Mouse (Mus musculus): Measurements from ENCODE around the gene Suco. TPM values are rescaled to one million over a fixed set of nuclear protein-coding genes. Genes with fewer than 3 reads are reported as not detected.

Gene Suco
- 32.4 and 32.6 TPM in 2 replicates for polyA plus RNA-seq (2015; fragmentation: Nextera tagmentation; extraction: Ambion mirVana)

DNA sequence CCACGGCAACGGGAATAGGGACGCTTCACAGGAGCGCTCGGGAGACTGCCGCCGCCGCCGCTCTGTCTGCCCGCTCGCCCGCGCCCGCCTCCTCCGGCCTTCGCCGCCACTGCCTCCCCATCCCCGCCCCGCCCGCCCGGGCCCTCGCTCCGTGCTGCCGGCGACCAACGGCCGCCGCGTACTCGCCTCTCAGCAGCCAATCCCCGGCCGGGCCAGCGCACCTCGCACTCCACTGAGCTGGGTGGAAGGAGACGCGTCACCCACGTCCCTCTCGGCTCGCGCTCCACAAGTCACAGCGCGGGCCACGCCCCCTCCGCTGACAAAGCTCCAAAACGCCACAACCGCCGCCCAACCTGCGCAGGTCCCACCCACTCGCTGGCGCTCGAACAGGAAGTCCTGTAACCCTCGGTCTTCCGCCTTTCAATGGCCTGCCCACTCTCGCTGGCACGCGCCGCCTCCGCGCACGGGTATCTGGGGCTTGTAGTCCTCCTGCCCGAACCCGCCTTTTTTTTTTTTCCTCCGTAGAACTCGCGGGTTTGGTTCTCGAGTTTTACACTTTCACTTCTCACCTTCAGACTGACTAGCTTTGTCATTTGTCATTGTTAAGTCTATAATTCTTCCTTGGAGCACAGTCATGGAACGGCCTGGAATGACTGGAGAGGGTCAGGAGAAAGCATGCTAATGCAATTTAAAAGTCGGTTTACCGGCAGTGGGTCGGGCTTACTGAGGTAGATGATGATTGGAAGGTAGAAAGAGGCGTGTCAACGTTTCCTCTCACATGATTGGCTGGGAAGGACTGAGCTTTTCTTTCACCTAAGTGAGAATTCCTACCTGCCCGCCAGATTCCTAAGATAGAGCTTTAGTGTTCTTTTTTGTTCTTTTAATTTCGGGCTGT is at the start of gene Suco:
Gene Suco, minus strand, starts transcription at position 130 of the 895 bp plus-strand sequence.
- peak; percentile 99 for ATAC-seq (replicated peaks)
- H3K9ac ChIP-seq (replicated peaks): peak within 1 kb of the TSS; percentile 84

DNA sequence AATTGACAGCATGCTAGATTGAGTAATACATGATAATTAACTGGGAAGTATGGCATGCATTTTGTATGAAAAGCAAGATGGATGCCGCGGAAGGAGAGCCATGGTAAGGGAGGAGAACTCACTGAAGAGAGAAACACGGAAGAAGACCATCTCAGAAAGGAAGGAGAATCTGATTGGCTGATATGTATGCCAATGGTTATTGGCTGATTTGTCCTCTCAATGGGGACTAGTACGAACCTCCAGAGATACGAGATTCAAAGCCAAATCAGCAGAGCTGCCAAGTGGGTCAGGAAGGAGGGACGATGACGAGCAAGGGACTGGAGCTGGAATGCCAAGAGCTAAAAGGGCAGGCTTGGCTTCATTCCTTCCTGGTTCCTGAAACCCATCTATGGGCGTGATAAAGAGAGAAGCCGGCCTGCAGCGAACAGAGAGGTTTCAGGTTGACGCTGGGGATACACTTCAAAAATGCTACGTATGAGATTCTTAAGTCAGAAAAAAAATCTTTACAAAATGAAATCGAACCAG is 48.9 kb upstream of the Suco start:
- H3K9me3 ChIP-seq: no peaks in the 10 kb centered on the region
- H3K36me3 ChIP-seq: no peaks in the 10 kb centered on the region
- no peak for ATAC-seq (replicated peaks)
- H3K27ac ChIP-seq (replicated peaks): no peak overlapping the region
- H3K9ac ChIP-seq (replicated peaks): no peak overlapping the region
- H3K4me3 ChIP-seq: no peak overlapping the region
- H3K4me1 ChIP-seq: no peaks in the 10 kb centered on the region
- no peak overlapping the region for H3K4me2 ChIP-seq (replicated peaks)
- H3K27me3 ChIP-seq: no peaks in the 10 kb centered on the region
- 87% methylated on average over 13 of the region's 13 CpGs for whole genome bisulfite sequencing

More for the DNA sequence above, at the start of gene Suco:
- Histone ChIP-seq H3K27ac (replicated peaks) (peak within 1 kb of the TSS; percentile 98), H3K4me2 (replicated peaks) (peak within 1 kb of the TSS; percentile 76), H3K4me3 (peak within 1 kb of the TSS; percentile 89), H3K27me3 (no peaks in the 10 kb centered on the region), H3K9me3 (no peaks in the 10 kb centered on the region), H3K36me3 (no peaks in the 10 kb centered on the region), H3K4me1 (peaks cover 28% of the 10 kb centered on the region)
- under 1% methylated on average over 65 of the region's 74 CpGs for WGBS

DNA sequence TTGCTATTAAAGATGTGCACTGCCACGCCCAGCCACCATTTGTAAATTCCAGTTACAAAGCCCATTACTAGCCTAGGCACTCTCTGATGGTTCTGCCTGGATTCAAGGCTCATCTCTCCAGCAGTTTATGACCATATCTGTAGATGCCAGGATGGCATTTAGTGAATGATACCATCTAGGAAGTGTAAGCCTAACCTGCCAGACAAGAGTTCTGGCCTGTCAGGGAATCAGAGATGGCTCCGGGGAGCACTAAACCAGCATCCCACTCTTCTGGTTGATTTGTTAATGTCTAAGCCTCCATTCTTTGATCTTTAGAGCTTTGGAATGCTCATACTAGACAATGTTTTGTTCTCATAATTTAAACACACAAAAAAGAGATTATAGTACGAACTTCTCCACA is 47.8 kb upstream of the Suco start:
- Histone ChIP-seq H3K4me3 (no peak overlapping the region), H3K4me2 (replicated peaks) (no peak overlapping the region), H3K9me3 (no peaks in the 10 kb centered on the region), H3K36me3 (no peaks in the 10 kb centered on the region), H3K9ac (replicated peaks) (no peak overlapping the region), H3K4me1 (no peaks in the 10 kb centered on the region), H3K27me3 (no peaks in the 10 kb centered on the region), H3K27ac (replicated peaks) (no peak overlapping the region)
- ATAC-seq (replicated peaks): no peak
- 45% methylated on average over 3 of the region's 3 CpGs for WGBS

DNA sequence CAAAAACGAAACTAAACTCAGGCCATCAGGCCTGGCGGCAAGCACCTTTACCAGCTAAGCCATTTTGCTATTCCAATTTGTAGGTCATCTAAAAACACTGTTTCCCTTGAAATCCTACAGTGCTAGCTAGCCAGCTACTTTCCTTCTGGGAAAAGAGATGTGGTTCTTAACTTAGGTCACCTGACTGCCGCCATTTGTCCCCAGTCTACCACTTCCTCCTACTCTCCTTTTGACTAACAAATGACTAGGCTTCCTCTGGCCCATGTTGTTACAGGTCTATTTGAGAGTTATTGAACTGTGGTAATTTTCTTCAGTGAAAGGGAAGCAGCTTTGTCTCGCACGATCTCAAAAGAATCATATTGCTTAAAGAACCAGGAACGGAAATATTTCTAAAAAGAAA is 45.4 kb upstream of the Suco start:
- Histone ChIP-seq H3K27me3 (no peaks in the 10 kb centered on the region), H3K27ac (replicated peaks) (no peak overlapping the region), H3K4me1 (no peaks in the 10 kb centered on the region), H3K36me3 (no peaks in the 10 kb centered on the region), H3K9ac (replicated peaks) (no peak overlapping the region), H3K9me3 (no peaks in the 10 kb centered on the region), H3K4me3 (no peak overlapping the region), H3K4me2 (replicated peaks) (no peak overlapping the region)
- no peak for ATAC-seq (replicated peaks)
- 61% methylated on average over 6 of the region's 6 CpGs for WGBS

DNA sequence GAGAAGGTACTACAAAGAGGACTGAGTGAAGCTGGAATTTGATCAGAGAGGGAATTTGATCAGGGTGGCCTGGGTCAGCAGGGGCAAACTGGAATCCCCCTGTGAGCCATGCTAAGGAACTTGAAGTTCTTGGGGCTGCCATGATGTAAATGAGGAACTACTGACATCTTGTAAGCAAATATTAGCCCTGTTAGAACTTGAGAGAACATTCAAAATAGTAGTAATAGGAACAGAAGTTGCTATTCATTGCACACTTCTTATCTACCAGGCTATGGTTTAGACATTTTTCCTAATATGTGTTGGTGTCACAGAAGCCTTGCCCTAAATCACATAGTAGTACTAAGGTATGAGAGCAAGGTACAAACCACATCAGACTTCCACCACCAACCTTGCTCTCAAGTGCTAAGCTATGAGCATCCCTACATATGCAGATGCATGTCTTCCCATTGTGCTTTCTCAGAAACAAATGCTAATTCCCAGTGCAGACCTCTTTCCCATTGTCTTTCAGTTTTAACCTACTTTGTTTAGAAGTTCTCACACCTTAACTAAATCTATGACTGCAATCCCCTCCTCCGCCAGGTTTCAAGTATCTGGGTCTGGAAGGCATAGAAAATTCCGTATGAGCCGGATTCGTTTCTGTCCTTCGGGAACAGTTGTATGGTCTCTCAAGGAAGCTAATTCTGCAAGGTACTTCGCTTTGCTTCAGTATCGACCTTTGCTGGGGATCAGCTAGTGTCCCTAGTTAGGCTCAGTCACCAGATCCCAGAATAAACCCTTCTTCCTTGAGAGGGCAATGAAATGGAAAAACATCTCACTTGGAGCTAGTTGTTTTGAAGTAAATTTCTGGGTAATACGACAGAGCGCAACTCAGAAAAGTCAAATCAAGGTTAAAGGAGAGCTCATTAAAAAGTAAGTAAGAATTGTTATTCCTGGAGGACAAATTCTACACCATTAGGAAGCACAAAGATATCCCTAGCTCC is 44.3 kb upstream of the Suco start:
- Histone ChIP-seq H3K4me3 (no peak overlapping the region), H3K36me3 (no peaks in the 10 kb centered on the region), H3K27ac (replicated peaks) (no peak overlapping the region), H3K9me3 (no peaks in the 10 kb centered on the region), H3K27me3 (no peaks in the 10 kb centered on the region), H3K4me1 (no peaks in the 10 kb centered on the region), H3K4me2 (replicated peaks) (no peak overlapping the region), H3K9ac (replicated peaks) (no peak overlapping the region)
- ATAC-seq (replicated peaks): no peak
- WGBS: 88% methylated on average over 9 of the region's 9 CpGs

DNA sequence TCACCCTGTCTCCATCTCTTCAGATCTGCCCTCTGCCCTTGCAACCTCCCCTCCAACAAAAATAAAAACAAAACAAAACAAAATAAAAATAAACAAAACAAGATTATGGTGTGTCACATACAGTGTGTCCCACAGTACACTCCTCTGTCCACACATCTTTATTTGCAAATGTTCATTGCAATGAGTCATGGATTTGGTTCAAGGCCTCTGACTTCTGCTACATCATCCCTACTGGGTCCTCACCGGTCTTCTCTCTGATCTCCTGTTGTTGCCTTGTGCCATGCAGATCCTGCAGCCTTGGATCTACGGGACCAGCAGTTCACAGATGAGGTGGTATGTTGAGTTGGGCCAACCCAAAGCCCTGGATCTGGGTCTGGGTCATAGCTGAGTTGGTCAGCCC is 43.1 kb upstream of the Suco start:
- ATAC-seq (replicated peaks): no peak
- Histone ChIP-seq H3K9ac (replicated peaks) (no peak overlapping the region), H3K9me3 (no peaks in the 10 kb centered on the region), H3K36me3 (no peaks in the 10 kb centered on the region), H3K4me2 (replicated peaks) (no peak overlapping the region), H3K27ac (replicated peaks) (no peak overlapping the region), H3K27me3 (no peaks in the 10 kb centered on the region), H3K4me1 (no peaks in the 10 kb centered on the region), H3K4me3 (no peak overlapping the region)
- 89% methylated on average over 2 of the region's 2 CpGs for WGBS

DNA sequence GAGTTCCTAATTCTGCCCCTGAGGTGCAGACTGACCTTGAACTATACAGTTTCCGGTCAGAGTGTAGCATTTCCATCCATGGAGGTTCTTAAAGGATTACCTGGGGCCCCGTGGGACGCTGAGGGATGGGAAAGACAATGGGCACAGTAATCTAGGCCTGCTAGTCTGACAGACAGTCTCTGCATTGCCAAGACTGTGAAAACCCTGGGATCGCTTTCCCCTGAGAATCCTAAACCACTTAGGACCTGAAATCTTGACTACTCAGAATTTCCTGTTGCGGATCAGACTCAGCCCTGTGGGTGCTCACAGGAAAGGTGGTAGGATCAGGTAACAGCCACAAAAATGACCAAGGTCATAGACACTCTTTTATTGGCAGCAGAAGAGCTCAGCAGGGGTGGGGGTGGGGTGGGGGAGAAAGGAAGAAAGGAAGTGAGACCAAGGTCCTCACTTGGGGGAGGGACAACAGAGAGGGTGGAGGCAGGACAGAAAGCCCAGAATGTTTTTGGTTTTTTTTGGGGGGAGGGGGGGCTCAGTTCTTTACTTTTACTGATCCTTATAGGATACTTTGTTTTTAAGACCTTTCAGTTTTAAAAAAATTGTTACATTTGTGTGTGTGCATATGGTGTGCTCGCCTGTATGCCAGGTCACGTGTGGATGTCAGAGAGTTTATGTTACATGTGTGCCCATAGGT is 42.3 kb upstream of the Suco start:
- ATAC-seq (replicated peaks): no peak
- Histone ChIP-seq H3K4me2 (replicated peaks) (no peak overlapping the region), H3K27ac (replicated peaks) (no peak overlapping the region), H3K9me3 (no peaks in the 10 kb centered on the region), H3K9ac (replicated peaks) (no peak overlapping the region), H3K27me3 (no peaks in the 10 kb centered on the region), H3K4me3 (no peak overlapping the region), H3K4me1 (no peaks in the 10 kb centered on the region), H3K36me3 (no peaks in the 10 kb centered on the region)
- 46% methylated on average over 7 of the region's 7 CpGs for WGBS

DNA sequence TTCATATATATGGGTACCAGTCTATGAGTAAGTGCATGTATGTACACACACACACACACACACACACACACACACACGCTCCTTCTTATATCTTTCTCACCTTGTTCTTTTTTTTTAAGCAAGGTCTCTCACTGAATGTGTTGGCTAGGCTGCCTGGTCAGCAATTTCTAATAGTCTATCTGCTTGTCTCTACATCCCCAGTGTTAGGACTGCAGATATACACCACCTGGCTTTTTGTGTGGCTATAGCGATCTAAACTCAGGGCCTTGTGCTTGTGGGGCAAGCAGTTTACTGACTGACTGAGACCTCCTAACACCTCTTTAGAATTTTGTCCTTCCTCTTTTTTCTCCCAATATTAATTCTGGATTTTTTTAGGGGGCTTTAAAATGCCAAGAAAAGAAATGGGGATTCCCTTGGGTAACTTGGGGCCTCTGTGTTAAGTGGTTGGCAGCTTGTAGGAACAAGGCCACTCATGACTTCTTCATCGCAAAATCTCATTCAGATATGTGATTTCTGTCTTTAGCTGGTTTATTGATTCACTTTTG is 41.5 kb upstream of the Suco start:
- no peaks in the 10 kb centered on the region for H3K4me1 ChIP-seq
- WGBS: 89% methylated on average over 3 of the region's 3 CpGs
- no peak overlapping the region for H3K27ac ChIP-seq (replicated peaks)
- no peaks in the 10 kb centered on the region for H3K36me3 ChIP-seq
- no peaks in the 10 kb centered on the region for H3K27me3 ChIP-seq
- no peaks in the 10 kb centered on the region for H3K9me3 ChIP-seq
- no peak overlapping the region for H3K9ac ChIP-seq (replicated peaks)
- ATAC-seq (replicated peaks): no peak
- H3K4me2 ChIP-seq (replicated peaks): no peak overlapping the region
- no peak overlapping the region for H3K4me3 ChIP-seq

DNA sequence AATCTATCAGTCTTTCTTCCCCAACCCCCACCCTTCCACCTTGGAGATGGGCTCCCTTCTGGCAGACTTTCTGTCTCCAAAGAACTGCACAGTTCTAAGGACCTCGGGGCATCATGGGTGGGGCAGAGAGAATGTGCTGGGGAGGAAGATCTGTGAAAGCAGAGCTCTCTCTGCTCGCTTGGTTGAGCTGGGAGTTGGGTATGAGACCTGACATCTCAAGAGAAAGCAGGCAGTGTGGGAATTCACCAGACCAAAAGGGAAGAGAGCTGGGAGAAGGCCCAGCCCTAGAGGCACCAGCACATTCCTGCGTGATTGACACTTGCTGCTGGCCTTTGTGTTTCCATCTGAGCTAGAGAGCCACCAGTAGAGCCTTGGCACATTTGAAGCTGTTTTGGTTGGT is 39.6 kb upstream of the Suco start:
- H3K4me1 ChIP-seq: no peaks in the 10 kb centered on the region
- ATAC-seq (replicated peaks): no peak
- 56% methylated on average over 3 of the region's 3 CpGs for WGBS

DNA sequence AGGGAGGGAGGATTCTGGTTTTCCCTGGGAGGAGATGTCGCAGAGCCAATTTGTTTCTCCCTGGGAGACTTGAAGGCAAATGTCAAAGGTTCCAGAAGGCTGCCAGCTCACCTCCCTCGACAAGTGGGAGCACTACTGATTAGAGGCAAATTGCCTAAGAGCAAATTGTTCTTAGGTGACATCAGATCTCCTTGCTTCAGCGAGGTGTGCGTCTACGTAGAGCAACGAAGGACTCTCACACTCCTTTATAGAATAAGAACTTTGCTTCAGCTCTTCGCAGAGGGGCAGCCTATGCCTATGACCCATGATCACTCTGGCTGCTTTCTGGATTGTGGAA is 37.1 kb upstream of the Suco start:
- Histone ChIP-seq H3K36me3 (no peaks in the 10 kb centered on the region), H3K4me1 (no peaks in the 10 kb centered on the region), H3K4me3 (no peak overlapping the region), H3K4me2 (replicated peaks) (no peak overlapping the region), H3K27me3 (no peaks in the 10 kb centered on the region), H3K27ac (replicated peaks) (no peak overlapping the region), H3K9ac (replicated peaks) (no peak overlapping the region), H3K9me3 (no peaks in the 10 kb centered on the region)
- WGBS: 87% methylated on average over 7 of the region's 7 CpGs
- no peak for ATAC-seq (replicated peaks)

More for the DNA sequence above, 39.6 kb upstream of the Suco start:
- Histone ChIP-seq H3K9me3 (no peaks in the 10 kb centered on the region), H3K4me3 (no peak overlapping the region), H3K9ac (replicated peaks) (no peak overlapping the region), H3K27ac (replicated peaks) (no peak overlapping the region), H3K4me2 (replicated peaks) (no peak overlapping the region), H3K27me3 (no peaks in the 10 kb centered on the region), H3K36me3 (no peaks in the 10 kb centered on the region)

DNA sequence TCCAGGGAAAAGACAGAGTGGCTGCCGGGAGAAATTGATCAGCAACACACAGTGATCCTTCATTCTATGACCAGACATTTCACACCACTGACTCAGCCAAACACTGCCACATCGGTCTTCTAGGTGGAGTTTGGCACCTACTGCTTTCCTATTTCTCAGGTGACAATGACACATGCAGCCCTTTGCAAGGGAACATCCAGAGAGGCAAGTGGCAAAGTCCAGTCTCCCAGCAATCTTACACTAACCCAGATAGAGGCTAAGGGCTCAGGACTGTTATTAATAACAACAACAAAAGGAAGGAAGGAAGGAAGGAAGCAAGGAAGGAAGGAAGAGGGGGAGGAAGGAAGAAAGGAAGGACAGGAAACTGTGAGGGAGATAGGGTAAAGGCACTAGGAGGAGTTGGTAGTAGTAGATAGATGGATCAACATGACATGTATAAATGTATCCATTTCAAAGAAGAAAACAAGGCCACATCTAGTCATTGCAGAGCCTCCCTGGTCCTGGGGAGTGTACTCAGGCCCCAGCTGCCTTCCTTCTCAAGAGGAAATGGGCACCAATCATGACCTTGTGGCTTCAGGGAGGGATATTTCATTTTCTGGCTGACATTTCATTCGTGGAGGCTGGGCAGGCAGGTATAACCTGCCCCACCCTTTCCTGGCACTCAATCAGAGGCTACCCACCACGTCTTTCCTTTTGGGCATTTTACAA is 36.6 kb upstream of the Suco start:
- 76% methylated on average over 4 of the region's 4 CpGs for WGBS
- no peak for ATAC-seq (replicated peaks)
- H3K4me1 ChIP-seq: no peaks in the 10 kb centered on the region
- H3K36me3 ChIP-seq: no peaks in the 10 kb centered on the region
- no peak overlapping the region for H3K9ac ChIP-seq (replicated peaks)
- H3K27ac ChIP-seq (replicated peaks): no peak overlapping the region
- H3K27me3 ChIP-seq: no peaks in the 10 kb centered on the region
- no peak overlapping the region for H3K4me2 ChIP-seq (replicated peaks)
- H3K9me3 ChIP-seq: no peaks in the 10 kb centered on the region
- H3K4me3 ChIP-seq: no peak overlapping the region
